Comparison of ENCODE assay signal across 17 mouse cellular contexts in genomic region chr17:71831960-71832359, GRCm38 (mm10).
DNase-seq lines count a peak whose midpoint lies in the region; ATAC-seq and TF ChIP-seq lines count a peak whose summit lies in the region.
"Had no signal": no experiment of that assay in that cellular context is flagged by ENCODE, and none has a peak within 500 bp of the region (broad histone marks: within the 10 kb centered on the region; RNA-seq: fewer than 3 reads in every experiment).

No protein-coding gene starts in this region.

- H3K36me3 ChIP-seq in hindbrain, embryonic 15.5 days, result peaks cover 16% of the 10 kb centered on the region
- peaks cover 42% of the 10 kb centered on the region for H3K36me3 ChIP-seq in hindbrain, embryonic 10.5 days
- no peaks in the 10 kb centered on the region for H3K36me3 ChIP-seq in lung, postnatal 0 days (ENCODE audit: insufficient read depth, low read length)
- peaks cover 17% of the 10 kb centered on the region for H3K36me3 ChIP-seq in midbrain, postnatal 0 days (ENCODE audit: insufficient read depth, low read length)
- H3K36me3 ChIP-seq: embryonic facial prominence, embryonic 12.5 days; G1E had no signal

- TF ChIP-seq CTCF in lung, postnatal 0 days (IDR thresholded peaks at IDR 0.05), result peak; percentile 30
- no peak for TF ChIP-seq CTCF in lung, adult 2 months (IDR thresholded peaks at IDR 0.05; ENCODE audit: insufficient read depth, low read length)
- TF ChIP-seq CTCF in midbrain, postnatal 0 days (IDR thresholded peaks at IDR 0.05), result peak; percentile 83

- no peak overlapping the region for H3K4me3 ChIP-seq in hindbrain, embryonic 15.5 days
- H3K4me3 ChIP-seq in hindbrain, embryonic 10.5 days, result no peak overlapping the region
- no peak overlapping the region for H3K4me3 ChIP-seq in lung, postnatal 0 days (ENCODE audit: low read depth, low read length)
- H3K4me3 ChIP-seq in lung, adult 2 months (replicated peaks; ENCODE audit: extremely low read depth, low read depth, low read length), result no peak overlapping the region
- no peak overlapping the region for H3K4me3 ChIP-seq in midbrain, postnatal 0 days (ENCODE audit: low read depth, low read length)
- H3K4me3 ChIP-seq: embryonic facial prominence, embryonic 12.5 days; heart, embryonic 15.5 days; neural tube, embryonic 12.5 days had no signal

- H3K27ac ChIP-seq in hindbrain, embryonic 15.5 days (replicated peaks), result no peak overlapping the region
- no peak overlapping the region for H3K27ac ChIP-seq in hindbrain, embryonic 10.5 days
- no peak overlapping the region for H3K27ac ChIP-seq in lung, postnatal 0 days (ENCODE audit: low read length)
- H3K27ac ChIP-seq in midbrain, postnatal 0 days (ENCODE audit: low read depth, low read length), result no peak overlapping the region
- H3K27ac ChIP-seq: embryonic facial prominence, embryonic 12.5 days; heart, embryonic 15.5 days; macrophage; neural tube, embryonic 12.5 days had no signal

- H3K4me1 ChIP-seq in hindbrain, embryonic 15.5 days (replicated peaks), result no peaks in the 10 kb centered on the region
- H3K4me1 ChIP-seq in hindbrain, embryonic 10.5 days (replicated peaks), result peaks cover 9% of the 10 kb centered on the region; the same call in 1 of the 2 replicates
- H3K4me1 ChIP-seq in lung, postnatal 0 days (ENCODE audit: insufficient read depth, low read depth, low read length), result no peaks in the 10 kb centered on the region
- H3K4me1 ChIP-seq in lung, adult 2 months (ENCODE audit: control insufficient read depth, insufficient read depth, low read length), result no peaks in the 10 kb centered on the region; the same call in 1 of the 2 replicates
- no peaks in the 10 kb centered on the region for H3K4me1 ChIP-seq in midbrain, postnatal 0 days (ENCODE audit: insufficient read depth, low read length)
- H3K4me1 ChIP-seq: embryonic facial prominence, embryonic 12.5 days; neural tube, embryonic 12.5 days had no signal

- no peaks in the 10 kb centered on the region for H3K27me3 ChIP-seq in hindbrain, embryonic 15.5 days
- no peaks in the 10 kb centered on the region for H3K27me3 ChIP-seq in hindbrain, embryonic 10.5 days (ENCODE audit: insufficient read depth, poor library complexity, severe bottlenecking)
- H3K27me3 ChIP-seq in lung, postnatal 0 days (replicated peaks; ENCODE audit: insufficient read depth, low read length), result no peaks in the 10 kb centered on the region
- H3K27me3 ChIP-seq in midbrain, postnatal 0 days (ENCODE audit: insufficient read depth, low read length), result no peaks in the 10 kb centered on the region
- H3K27me3 ChIP-seq: embryonic facial prominence, embryonic 12.5 days; heart, embryonic 15.5 days; neural tube, embryonic 12.5 days had no signal

- peak; percentile 15; the same call in 1 of the 2 replicates for ATAC-seq in hindbrain, embryonic 15.5 days (ENCODE audit: low FRiP score, low read depth)
- no peak for ATAC-seq in lung, postnatal 0 days
- ATAC-seq in midbrain, postnatal 0 days (ENCODE audit: low FRiP score), result no peak

- no peak for TF ChIP-seq EP300 in lung, postnatal 0 days (IDR thresholded peaks at IDR 0.05)

- WGBS in hindbrain, embryonic 15.5 days, result 91% methylated on average over 3 of the region's 3 CpGs
- 90% methylated on average over 3 of the region's 3 CpGs for WGBS in hindbrain, embryonic 10.5 days
- 81% methylated on average over 3 of the region's 3 CpGs for WGBS in lung, postnatal 0 days
- 92% methylated on average over 3 of the region's 3 CpGs for WGBS in lung, adult 2 months
- 86% methylated on average over 3 of the region's 3 CpGs for WGBS in midbrain, postnatal 0 days

- no peak for TF ChIP-seq POLR2A in lung, adult 2 months (IDR thresholded peaks at IDR 0.05; ENCODE audit: borderline replicate concordance, extremely low read depth, low read depth, low read length)

- H3K4me2 ChIP-seq in hindbrain, embryonic 15.5 days, result no peak overlapping the region
- H3K4me2 ChIP-seq in lung, postnatal 0 days (replicated peaks; ENCODE audit: low read depth, low read length), result no peak overlapping the region
- H3K4me2 ChIP-seq in midbrain, postnatal 0 days (ENCODE audit: low read depth, low read length, poor library complexity, severe bottlenecking), result no peak overlapping the region
- H3K4me2 ChIP-seq: embryonic facial prominence, embryonic 12.5 days; heart, embryonic 15.5 days; neural tube, embryonic 12.5 days had no signal

- no peaks in the 10 kb centered on the region for H3K9me3 ChIP-seq in hindbrain, embryonic 15.5 days
- H3K9me3 ChIP-seq in hindbrain, embryonic 10.5 days, result no peaks in the 10 kb centered on the region
- no peaks in the 10 kb centered on the region for H3K9me3 ChIP-seq in lung, postnatal 0 days (ENCODE audit: low read length)
- no peaks in the 10 kb centered on the region for H3K9me3 ChIP-seq in midbrain, postnatal 0 days (ENCODE audit: low read length)
- H3K9me3 ChIP-seq: embryonic facial prominence, embryonic 12.5 days; heart, embryonic 15.5 days; neural tube, embryonic 12.5 days had no signal

- DNase-seq in hindbrain, embryonic 10.5 days (ENCODE audit: low spot score), result no peak
- DNase-seq in lung, postnatal 0 days (ENCODE audit: low spot score), result peak; percentile 21
- DNase-seq in lung, adult 2 months, result no peak
- peak; percentile 36 for DNase-seq in NIH3T3 (ENCODE audit: low read depth)
- DNase-seq in midbrain, postnatal 0 days (ENCODE audit: low spot score), result peak; percentile 64
- DNase-seq in left cerebral cortex, postnatal 36 days (ENCODE audit: low spot score in 2 of 2), result no peak
- DNase-seq: adrenal gland, adult 2 months; cerebellum, adult 2 months; gastrocnemius, postnatal 10 days; heart, adult 18-20 months; thymus, postnatal 14 days had no signal

- no peak overlapping the region for H3K9ac ChIP-seq in hindbrain, embryonic 15.5 days
- no peak overlapping the region for H3K9ac ChIP-seq in lung, postnatal 0 days (replicated peaks; ENCODE audit: low read depth)
- H3K9ac ChIP-seq in midbrain, postnatal 0 days (replicated peaks; ENCODE audit: low read length, poor library complexity, severe bottlenecking), result no peak overlapping the region
- H3K9ac ChIP-seq: embryonic facial prominence, embryonic 12.5 days; heart, embryonic 15.5 days; neural tube, embryonic 12.5 days had no signal

- intact Hi-C loops in left cerebral cortex, postnatal 36 days (cut with DNase I), result no loop called here

Comparison
In these comparisons a context has a peak if more than half of its experiments do, and no peak if none do; other contexts are left out.
1. DNase-seq: peak in lung, postnatal 0 days (single experiment), NIH3T3 (single experiment) and midbrain, postnatal 0 days (single experiment); none in hindbrain, embryonic 10.5 days (single experiment), lung, adult 2 months (single experiment) and left cerebral cortex, postnatal 36 days (0 of 2).